Mouse (Mus musculus): Measurements from ENCODE around the gene Pde4b.

- TF ChIP-seq POLR2A (IDR thresholded peaks at IDR 0.05; ENCODE audit: extremely low read depth, insufficient read depth, low read length) (no peak), CTCF (IDR thresholded peaks at IDR 0.05; ENCODE audit: low read depth, low read length) (no peak)
Observed at GRCm38 (mm10) chr4:102440119-102440481, 352.8 kb downstream of the Pde4b start.
